Mouse (Mus musculus): Measurements from ENCODE around the gene Samd13.

Gene Samd13

GRCm38 (mm10) chr3:146684811-146685675 lies at the start of gene Samd13:
Gene Samd13 (minus strand): TSS chr3:146685592.
- peak; percentile 34 for DNase-seq (ENCODE audit: low read depth, low spot score)

- DNase-seq (ENCODE audit: low read depth, low spot score) = no peak
Observed at GRCm38 (mm10) chr3:146731499-146731898, 46.1 kb upstream of the Samd13 start.

GRCm38 (mm10) chr3:146723037-146723436 lies 37.6 kb upstream of the Samd13 start:
- DNase-seq (ENCODE audit: low read depth, low spot score) = no peak

DNA sequence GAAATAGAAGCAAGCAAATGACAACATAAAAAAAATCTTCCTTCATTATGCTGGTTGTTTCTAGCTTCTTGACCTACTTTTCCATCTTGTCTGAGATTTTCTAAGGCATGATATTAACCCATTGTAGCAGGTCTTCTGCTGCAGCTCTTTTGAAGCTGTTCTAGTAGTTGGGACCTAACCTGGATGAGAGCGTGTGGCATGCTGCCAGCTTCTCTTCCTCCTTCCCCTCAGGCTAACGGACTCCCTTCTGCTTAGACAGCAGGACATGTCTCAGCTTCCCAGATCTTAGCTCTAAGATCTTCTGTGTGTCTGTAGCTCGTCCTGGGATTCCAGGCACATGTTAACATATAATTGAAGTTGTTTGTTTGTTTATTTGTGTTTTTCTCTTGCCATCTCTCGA lies 34.3 kb upstream of the Samd13 start:
- no peak for DNase-seq (ENCODE audit: low read depth, low spot score)

GRCm38 (mm10) chr3:146718251-146718650 lies 32.9 kb upstream of the Samd13 start:
- no peak for DNase-seq (ENCODE audit: low read depth, low spot score)

- no peak for DNase-seq (ENCODE audit: low read depth, low spot score)
Observed at GRCm38 (mm10) chr3:146712305-146712704, 26.9 kb upstream of the Samd13 start.

DNA sequence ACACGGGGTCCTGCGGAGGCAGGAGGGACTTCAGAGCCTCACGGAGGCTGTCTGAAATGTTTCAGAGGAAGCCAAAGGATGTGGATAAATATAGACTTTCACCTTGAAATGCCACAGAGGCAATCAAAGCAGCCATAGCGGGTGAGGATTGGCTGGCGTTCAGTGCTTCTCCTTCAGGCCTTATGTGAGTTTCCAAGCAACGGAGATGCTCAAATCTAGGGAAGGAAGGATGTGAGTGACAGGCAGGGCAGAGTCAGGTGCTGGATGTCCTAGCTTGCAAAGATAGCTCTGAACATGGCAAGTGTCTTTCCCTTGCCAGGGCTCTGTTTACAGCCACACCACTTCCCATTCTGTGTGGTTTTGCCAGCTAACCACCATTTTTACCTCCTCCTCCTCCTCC lies 26.2 kb upstream of the Samd13 start:
- DNase-seq (ENCODE audit: low read depth, low spot score) = no peak

DNA sequence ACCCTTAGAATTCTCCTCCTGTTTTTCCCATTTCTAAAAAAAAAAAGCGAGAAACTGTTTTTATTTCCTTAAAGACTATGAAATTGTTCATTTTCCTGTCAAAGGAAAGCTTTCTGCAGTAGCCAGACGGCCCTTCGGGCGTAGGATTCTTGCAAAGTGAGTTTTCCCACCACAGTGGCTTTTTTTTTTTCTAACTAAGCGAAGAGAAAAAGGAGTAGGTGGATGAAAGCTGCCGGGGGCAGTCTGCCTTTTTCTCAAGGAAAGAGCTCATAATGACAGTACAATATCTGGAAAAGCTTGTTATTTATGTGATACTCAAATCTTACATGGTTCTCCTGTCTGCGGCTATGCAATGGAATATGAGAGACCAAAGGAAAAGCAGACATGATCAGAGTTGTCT lies 25.7 kb upstream of the Samd13 start:
- DNase-seq (ENCODE audit: low read depth, low spot score) = no peak

- DNase-seq (ENCODE audit: low read depth, low spot score) = no peak
Observed at GRCm38 (mm10) chr3:146709086-146709485, 23.7 kb upstream of the Samd13 start.

DNA sequence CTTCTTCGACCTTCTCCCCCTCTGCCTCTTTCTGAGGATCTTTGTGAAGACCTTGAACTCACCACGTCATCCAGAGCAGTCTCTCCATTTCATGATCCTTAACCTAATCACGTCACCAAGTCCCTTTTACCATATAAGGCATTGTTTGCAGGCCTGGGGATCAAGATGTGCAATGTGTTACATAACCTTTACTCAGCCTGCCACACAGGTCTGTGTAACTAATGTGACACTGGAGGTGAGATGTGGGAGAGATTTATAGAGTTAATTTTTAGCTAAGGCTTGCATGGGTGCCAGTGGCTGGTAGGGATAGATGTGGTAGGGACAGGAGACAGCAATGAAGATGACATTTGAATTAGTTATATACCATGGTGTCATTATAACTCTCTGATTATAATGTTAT lies 23.0 kb upstream of the Samd13 start:
- no peak for DNase-seq (ENCODE audit: low read depth, low spot score)

DNA sequence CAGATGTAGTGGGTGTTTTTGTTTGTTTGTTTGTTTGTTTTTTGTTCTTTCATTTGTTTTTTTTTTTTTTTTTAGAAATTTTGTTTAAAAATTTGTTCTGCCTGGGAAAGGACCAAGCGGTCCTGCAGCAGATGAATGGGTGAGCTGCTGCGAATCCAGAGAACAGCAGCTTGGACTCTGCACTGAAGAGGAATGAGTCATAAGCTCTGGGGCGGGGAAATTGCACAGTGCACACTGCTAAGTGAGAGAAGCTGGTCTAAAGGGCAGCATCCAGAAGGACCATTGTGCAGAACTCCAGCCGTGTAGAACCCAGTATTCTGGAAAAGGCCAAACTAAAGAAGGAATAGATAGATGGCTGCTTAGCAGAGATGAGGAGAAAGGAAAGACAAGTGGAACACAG lies 18.7 kb upstream of the Samd13 start:
- no peak for DNase-seq (ENCODE audit: low read depth, low spot score)

- DNase-seq (ENCODE audit: low read depth, low spot score) = no peak
Observed at GRCm38 (mm10) chr3:146700051-146700450, 14.7 kb upstream of the Samd13 start.

GRCm38 (mm10) chr3:146698982-146699381 lies 13.6 kb upstream of the Samd13 start:
- no peak for DNase-seq (ENCODE audit: low read depth, low spot score)

- DNase-seq (ENCODE audit: low read depth, low spot score) = no peak
Observed at GRCm38 (mm10) chr3:146692547-146692946, 7.2 kb upstream of the Samd13 start.

GRCm38 (mm10) chr3:146687121-146687725 lies 1.8 kb upstream of the Samd13 start:
- DNase-seq (ENCODE audit: low read depth, low spot score) = no peak

DNA sequence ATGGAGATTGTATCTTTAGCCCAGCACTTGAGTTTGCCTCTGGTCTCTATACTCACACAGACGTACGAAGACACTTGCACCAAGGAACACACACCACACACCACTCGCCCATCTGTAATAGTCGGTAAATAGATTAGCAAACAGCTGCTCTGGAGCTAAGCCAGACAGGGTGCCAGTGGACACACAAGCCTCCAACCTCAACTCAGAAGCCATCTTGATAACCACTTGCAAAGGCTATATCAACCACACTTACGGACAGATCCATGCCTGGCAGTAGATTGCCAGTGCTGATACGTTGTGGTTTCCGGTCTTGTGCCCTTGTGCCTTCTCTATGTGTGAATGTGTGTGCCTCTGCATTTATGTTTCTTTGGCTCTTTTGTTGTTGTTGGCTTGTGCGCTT lies 1.0 kb upstream of the Samd13 start:
- DNase-seq (ENCODE audit: low read depth, low spot score) = peak; percentile 48

DNA sequence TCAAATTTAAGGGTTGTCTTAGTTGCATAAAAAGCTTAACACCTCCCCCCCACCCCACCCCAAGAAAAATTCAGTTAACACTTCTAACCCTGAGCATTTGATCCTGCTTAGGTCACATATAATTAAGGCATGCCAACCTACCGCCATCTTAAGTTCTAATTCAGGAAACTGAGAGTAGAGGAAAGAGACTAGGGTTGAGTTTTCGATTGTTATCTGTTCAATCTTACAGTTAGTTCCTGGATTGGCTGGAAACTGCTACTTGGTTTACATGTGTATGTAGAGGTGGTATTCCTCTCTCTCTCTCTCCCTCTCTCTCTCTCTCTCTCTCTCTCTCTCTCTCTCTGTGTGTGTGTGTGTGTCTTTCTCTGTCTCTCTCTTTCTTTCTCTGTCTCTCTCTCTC lies 2.3 kb downstream of the Samd13 start:
- no peak for DNase-seq (ENCODE audit: low read depth, low spot score)

- peak; percentile 68 for DNase-seq (ENCODE audit: low read depth, low spot score)
Observed at GRCm38 (mm10) chr3:146682140-146682651, 3.2 kb downstream of the Samd13 start.

DNA sequence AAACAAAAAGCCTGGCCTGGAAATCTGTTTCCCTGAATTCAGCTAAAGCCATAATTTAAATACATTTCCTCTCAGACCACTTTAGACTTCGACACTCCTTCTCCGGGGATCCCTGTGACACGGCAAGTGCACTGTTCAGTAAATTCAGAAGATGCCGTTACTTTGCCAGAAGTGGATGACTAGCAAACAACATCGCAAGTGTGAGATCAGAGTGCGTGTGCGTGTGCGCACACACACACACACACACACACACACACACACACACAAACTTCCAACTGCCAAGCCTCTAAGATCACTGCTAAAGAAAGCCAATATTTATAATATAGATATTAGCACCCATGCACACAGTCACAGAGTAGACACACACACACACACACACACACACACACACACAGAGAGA lies 3.7 kb downstream of the Samd13 start:
- peak; percentile 20 for DNase-seq (ENCODE audit: low read depth, low spot score)

- no peak for DNase-seq (ENCODE audit: low read depth, low spot score)
Observed at GRCm38 (mm10) chr3:146680625-146681024, 4.8 kb downstream of the Samd13 start.

DNA sequence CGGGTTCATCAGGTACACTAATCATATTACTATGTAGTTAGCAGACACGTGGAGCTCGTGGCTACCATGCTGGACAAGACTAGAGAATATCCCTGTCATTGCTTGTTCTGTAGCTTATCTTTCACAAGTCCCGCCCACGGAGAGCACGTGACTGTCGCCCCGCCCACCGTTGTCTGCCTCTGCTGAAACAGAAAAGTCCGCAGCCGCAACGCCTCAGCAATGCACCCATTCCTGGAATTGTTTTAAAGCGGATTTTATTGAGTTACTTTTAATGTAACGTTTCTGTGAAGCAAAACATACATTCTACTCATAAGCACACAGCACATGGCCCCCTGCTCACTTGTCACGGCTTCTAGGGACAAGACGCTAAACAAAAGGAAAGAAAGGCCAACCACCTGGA lies 5.7 kb downstream of the Samd13 start:
- DNase-seq (ENCODE audit: low read depth, low spot score) = no peak

DNA sequence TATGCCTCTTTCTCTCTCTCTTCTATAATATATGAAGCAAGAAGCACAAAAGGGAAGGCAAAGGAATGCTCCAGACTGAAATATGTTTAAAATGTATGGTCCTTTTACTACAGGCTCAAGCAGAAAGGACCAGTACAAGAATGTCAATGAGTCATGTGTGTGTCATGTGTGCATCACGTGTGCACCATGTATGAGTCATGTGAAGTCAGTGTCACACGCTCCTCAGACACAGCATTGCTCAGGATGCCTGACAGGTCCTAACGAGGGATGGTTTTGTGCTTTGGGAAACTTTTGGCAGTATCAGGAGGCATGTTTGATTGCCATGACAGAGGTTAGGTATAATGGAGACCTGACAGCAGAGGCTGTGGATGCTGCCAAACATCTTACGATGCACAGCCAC lies 9.2 kb downstream of the Samd13 start:
- DNase-seq (ENCODE audit: low read depth, low spot score) = no peak

DNA sequence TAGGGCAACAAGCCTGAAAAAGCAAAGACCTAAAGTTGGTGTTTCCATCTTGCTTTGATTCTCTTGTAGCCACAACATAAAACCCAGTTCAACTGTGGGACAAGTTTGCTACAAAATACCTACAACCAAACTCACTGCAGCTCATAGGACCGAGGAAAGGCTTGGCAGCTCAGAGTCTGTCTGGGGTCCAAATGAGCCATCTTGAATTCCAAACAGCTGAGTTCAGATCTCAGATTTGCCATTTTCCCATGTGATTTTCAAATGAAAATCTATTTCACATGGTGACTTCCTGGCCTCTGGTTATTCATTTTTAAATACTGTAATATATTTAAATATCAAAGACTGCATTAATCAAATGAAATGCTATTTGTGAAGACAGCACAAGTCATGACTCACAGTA lies 10.3 kb downstream of the Samd13 start:
- no peak for DNase-seq (ENCODE audit: low read depth, low spot score)
